Mouse (Mus musculus): ENCODE results near the gene Gm49383.

The Gm49383 gene

GRCm38 (mm10) chr12:69196444-69197377, at the start of gene Gm49383:
Gene Gm49383, minus strand, starts transcription at chr12:69197104.
- DNase-seq (ENCODE audit: low spot score in 2 of 2): peak; percentile 57 to 62

DNA sequence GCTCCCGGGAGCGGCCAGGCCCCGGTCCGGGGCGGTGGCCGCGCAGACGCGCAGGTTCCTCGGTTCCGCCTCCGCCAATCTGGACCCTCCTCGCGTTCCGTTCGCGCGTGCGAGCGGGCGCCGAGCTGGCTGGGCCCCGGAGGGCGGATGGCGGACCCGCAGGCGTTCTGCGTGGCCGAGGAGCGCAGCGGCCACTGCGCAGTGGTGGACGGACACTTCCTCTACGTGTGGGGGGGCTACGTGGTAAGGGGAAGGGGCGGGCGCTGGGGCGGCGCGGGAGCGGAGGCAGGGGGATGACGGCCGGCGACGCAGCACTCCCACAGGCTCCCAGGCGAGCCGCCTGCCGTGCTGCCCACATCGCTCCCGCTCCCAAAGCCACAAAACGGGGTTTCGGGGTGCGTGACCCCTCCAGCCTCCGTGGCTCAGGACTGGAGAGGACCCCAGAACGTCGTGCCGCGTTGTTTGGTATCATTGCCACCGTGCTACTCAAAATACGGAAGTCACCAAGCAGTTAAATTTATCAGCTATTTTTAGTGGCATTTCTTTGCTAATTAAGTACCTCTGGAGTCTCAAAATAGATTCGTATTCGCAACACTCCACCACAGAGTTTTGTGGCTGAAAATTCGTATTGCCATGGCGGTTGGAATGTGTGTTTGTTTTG, 45.0 kb upstream of the Gm49383 start:
- peak; percentile 56 to 59 for DNase-seq (ENCODE audit: low spot score in 2 of 2)

GRCm38 (mm10) chr12:69241405-69241770, 44.5 kb upstream of the Gm49383 start:
- no peak for DNase-seq (ENCODE audit: low spot score in 2 of 2)

DNA sequence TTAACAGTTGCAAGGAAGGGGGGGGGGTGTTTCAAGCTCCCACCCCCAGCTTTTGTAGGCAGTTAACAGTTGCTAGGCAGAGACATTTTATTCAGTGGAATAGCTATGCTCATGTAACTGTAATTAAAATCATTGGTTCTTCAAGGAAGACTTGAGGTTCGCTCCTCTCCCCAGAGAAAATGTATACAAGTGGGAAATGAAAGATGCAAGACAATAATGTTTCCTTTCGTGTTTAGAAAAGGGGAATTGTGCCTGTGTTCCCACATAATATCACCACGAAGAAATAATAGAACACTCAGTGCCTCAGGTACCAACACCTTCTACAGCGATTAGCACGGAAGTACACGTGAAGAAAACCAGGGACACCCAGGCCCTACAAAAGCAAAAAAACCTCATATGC, 44.0 kb upstream of the Gm49383 start, which contains the start of gene Klhdc1:
TSS of gene Klhdc1 (plus strand) at position 301 of the 400 bp plus-strand sequence.
- no peak for DNase-seq (ENCODE audit: low spot score in 2 of 2)

GRCm38 (mm10) chr12:69238284-69238683, 41.4 kb upstream of the Gm49383 start:
- DNase-seq (ENCODE audit: low spot score in 2 of 2): no peak

DNA sequence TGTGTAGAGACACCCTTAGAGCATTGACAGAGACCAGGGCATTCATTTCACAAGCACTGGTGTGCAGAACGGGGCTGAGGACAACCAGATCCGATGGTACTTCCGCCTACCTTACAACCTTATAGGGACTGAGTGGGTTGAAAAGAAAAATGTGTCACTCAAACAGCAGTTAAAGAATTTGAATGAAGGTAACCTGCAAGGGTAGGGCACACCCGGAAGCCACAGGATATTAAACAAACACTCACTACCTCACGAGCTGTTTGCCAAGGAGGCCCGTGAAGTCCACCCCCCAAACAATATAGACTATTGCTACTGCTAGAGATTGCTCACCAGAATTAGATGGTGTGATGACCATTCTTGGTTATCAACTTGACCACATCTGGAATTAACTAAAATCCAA, 38.9 kb upstream of the Gm49383 start:
- DNase-seq (ENCODE audit: low spot score in 2 of 2): no peak

DNA sequence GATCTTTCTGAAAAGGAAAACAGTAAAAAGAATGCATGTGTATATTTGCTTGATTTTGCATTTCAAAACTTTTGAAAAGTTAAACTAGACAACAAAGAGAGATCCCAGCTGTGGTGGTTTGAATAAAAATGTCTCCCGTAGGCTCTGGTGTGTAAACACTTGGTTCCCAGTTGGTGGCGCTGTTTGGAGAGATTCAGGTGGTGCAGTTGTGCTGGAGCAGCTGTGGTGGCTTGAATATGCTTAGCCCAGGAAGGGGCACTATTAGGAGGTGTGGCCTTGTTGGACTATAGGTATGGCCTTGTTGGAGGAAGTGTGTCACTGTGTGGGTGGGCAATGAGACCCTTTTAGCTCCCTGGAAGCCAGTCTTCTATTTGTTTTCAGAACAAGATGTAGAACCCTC, 32.3 kb upstream of the Gm49383 start:
- DNase-seq (ENCODE audit: low spot score in 2 of 2): no peak

DNA sequence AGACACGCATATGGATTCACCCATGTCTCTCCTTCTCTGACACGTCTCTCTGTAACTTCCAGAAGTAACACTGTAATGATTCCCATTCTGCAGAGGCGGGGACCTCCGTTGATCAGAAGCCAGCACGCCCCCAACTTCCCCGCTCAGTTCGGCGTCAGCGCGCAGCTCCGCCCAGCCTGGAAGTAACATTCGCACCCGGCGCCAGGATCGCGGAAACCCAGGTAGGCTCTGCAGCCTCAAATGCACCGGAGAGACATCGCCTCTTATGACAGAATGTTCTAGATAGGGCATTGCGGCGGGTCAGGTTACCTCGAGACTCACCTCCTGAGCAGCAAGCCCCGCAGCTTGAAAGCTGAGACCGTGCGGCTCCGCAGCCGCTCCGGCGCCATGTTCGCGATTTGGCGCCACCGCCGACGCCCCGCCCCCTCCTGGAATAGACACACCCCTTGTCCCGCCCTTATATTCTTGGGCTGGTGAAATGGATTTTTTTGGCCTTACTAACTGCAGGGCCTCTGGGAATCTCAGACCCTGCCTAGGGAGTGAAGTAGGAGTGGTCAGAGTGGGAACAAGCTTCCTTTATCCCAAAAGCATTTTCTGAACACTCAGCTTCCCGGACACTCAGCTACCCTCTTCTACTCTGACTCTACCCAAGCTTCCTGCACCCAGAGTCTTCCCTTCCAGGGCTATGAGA, 31.0 kb upstream of the Gm49383 start, which contains the start of gene Pole2:
TSS of gene Pole2 (minus strand) at position 420 of the 691 bp plus-strand sequence.
- DNase-seq (ENCODE audit: low spot score in 2 of 2): peak; percentile 59 to 64

GRCm38 (mm10) chr12:69220613-69221277, 23.8 kb upstream of the Gm49383 start:
- no peak for DNase-seq (ENCODE audit: low spot score in 2 of 2)

DNA sequence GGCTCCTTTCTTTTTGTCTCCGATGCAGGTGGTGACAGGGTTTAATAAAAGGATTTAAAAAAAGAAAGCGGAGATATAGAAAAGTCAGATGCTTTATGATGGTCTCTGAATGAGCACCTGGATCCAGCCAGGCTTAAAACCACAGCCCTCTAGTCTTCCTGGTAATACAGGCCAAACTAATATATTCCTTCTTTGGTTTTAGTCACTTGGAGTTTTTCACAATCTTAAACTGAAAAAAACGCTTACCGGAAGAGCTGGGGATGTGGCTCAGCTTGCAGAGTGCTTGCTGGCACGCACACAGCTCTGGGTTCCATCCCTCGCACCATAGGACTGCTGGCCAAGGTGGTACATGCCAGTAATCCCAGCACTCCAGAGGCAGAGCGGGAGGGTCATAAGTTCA, 19.7 kb upstream of the Gm49383 start:
- no peak for DNase-seq (ENCODE audit: low spot score in 2 of 2)

DNA sequence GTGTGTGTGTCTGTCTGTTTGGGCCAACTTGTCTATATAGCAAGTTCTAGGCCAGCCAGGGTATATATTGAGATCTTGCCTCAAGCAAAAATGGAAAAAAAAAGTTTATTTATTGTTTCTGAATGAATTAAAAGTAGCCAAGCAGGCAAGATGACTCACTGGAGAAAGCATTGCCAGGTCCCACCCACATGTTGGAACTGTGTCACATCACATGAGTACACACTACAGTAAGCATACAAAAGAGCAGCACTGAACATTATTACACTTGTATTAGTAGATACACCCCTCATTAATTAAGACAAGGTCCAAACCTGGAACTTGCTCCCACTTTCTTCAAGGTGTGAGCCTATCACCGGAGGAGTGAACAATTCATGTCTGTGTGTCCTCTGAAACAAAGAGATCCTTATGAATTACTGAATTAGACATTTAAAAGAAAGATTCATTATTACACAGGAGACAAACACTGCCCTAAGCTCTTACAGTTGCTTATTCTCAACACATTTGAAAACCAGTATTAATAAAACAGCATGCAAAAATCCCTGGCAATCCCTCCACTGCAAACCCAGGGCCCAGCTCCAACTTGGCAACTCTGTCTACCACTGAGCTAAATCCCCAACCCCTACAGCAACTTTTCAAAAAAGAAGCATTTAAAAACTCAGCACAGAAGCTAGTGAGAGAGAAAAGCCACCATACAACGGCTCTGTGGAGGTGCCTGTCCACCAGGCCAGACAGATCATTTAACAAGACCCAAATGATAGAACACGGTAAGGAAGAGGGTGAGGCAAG, 18.3 kb upstream of the Gm49383 start:
- peak; percentile 26 to 47 for DNase-seq (ENCODE audit: low spot score in 2 of 2)

DNA sequence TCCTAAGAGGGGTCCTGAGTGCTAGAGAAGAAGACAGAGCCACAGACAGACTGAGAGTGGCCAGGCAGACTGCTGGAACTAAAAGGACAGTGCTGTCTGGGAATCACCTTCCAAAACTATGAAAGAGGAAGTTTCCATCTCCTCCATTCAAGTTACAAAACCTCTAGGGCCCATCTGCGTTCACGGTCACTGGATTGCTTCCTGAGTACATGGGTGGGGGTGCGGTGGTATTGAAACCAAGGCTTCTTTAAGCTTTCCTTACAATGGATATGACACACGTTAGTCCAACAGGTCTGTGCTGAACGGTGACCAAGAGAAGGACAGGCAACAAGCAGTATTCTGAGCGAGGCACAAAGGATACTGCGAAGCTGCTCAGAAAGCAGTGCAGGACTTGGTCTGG, 17.5 kb upstream of the Gm49383 start:
- DNase-seq (ENCODE audit: low spot score in 2 of 2): no peak

GRCm38 (mm10) chr12:69213186-69213777, 16.4 kb upstream of the Gm49383 start:
- no peak for DNase-seq (ENCODE audit: low spot score in 2 of 2)

DNA sequence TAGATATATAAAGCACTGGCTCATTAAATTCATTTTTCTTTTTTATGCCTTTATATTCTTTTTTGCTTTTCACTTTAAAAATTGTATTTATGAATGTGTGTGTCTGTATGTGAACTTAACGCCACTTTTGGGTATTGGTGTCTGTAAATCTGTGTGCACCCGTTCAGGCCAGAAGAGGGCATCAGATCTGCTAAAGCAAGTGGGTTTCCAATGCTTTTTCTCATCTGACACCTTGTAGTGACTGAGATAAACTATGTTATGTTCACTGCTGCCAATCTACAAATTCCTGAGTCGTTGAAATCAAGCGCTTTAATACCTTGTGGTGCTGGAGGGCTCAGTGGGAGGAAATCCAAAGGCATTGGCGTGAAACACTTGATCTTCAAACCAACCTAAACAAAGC, 14.2 kb upstream of the Gm49383 start:
- DNase-seq (ENCODE audit: low spot score in 2 of 2): no peak

DNA sequence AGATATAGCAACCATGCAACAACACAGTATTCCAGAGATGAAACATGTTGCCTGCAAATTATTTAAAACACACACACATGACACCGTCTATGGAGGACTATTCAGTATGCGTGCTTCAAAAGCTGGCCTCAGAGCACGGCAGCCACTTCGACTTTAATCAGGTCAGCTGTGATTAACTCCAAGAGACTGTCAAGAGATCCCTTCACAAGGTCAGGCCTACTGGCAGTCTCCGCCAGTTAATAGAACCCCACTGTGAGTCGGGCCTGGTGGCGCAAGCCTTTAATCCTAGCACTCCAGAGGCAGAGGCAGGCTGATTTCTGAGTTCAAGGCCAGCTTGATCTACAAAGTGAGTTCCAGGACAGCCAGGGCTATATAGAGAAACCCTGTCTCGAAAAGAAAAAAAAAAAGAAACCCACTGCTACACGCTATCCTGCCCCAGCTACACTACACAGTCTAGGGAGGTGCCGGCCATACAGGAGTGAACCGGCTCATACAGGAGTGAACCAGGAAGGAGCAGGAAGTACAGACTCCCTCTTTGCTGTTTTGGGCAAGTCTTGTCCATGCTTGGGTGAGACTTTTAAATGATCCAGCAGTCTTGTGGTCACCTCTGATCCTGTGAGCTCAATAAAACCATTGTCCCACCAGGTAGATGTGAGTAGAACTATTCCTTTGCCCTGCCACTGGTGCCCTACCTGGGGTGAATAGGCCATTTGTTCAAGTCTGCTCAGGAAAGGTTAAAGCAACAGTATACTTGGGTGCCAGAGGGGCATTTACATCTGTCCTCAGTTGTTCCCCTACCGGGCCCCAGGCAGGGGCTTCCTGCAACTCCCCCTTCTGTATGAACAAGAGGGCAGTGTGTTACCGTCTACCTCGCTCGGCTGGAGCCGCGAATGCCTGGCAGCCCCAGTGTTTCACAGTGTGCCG, 13.4 kb upstream of the Gm49383 start:
- DNase-seq (ENCODE audit: low spot score in 2 of 2): no peak

DNA sequence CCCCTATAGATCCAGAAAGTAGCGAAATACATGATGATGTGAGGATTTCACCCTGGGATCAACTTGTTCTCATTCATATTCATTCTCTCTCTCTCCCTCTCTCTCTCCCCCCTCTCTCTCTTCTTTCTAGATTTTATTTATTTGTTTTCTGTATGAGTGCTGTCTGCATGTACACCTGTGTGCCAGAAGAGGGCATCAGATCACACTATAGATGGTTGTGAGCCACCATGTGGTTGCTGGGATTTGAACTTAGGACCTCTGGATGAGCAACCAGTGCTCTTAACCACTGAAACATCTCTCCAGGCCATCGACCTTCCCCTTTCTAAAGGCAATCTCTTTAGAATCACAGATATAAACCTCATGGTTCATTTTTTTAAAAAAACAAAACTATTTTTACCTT, 11.6 kb upstream of the Gm49383 start:
- no peak for DNase-seq (ENCODE audit: low spot score in 2 of 2)

GRCm38 (mm10) chr12:69207926-69208325, 11.0 kb upstream of the Gm49383 start:
- DNase-seq (ENCODE audit: low spot score in 2 of 2): no peak

DNA sequence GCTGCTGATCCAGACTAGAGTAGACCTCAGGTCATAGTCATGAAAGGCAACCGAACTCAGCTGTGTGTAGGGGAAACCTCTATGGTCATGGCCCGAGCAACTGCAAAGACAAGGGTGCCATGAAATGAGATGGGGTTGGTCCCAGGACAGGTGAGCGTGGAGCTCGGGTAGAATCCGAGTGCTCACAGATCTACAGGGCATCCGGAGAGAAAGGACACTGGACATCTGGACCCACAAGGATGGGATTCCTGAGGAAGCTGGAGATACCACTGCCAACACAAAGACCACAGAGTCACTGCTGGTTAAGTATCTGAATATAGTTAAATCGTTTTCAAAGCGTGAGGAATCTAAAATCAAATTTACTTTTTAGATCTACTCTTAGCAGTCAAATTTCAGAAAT, 10.5 kb upstream of the Gm49383 start:
- DNase-seq (ENCODE audit: low spot score in 2 of 2): no peak

GRCm38 (mm10) chr12:69204052-69204833, 7.3 kb upstream of the Gm49383 start, which contains the start of gene Gm49384:
Gene Gm49384, minus strand, starts transcription at chr12:69204267.
- DNase-seq (ENCODE audit: low spot score in 2 of 2): no peak
